Mouse (Mus musculus) C2C12 (cell line): ENCODE data around the gene Tdrkh. TPM values are rescaled to one million over a fixed set of nuclear protein-coding genes. Genes with fewer than 3 reads are reported as not detected.

ENCODE experiments used
- H3K27me3 ChIP-seq: one replicate; pipeline ENCODE4 v1.6.1; 2011; ENCODE audit not compliant: control insufficient read depth, insufficient read depth, insufficient read length
- H3K36me3 ChIP-seq: one replicate; pipeline ENCODE4 v1.6.1; 2011; ENCODE audit not compliant: control insufficient read depth, insufficient read depth
- H3K4me3 ChIP-seq: one replicate; pipeline ENCODE4 v1.5.1; 2011; ENCODE audit warnings: mild to moderate bottlenecking, control low read depth; ENCODE audit not compliant: poor library complexity, insufficient read depth, severe bottlenecking
- H3K79me2 ChIP-seq: one replicate; pipeline ENCODE4 v1.6.1; 2011; ENCODE audit not compliant: control insufficient read depth, insufficient read depth
- H3K79me3 ChIP-seq: one replicate; pipeline ENCODE4 v1.6.1; 2011; ENCODE audit warnings: low read depth, control low read depth
- H3ac ChIP-seq: one replicate; pipeline ENCODE3; 2011; ENCODE audit warnings: low read depth; ENCODE audit not compliant: control insufficient read depth, insufficient read length
- CEBPB ChIP-seq: IDR thresholded peaks from one replicate; pipeline ENCODE4 v1.6.1; 2011; ENCODE audit warnings: low read depth, mild to moderate bottlenecking, control low read depth, moderate library complexity
- CTCF ChIP-seq: IDR thresholded peaks from one replicate; pipeline ENCODE4 v1.5.1; 2011; ENCODE audit not compliant: control insufficient read depth, insufficient read depth, insufficient read length
- FOSL1 ChIP-seq: IDR thresholded peaks from one replicate; pipeline ENCODE4 v1.8.0; 2011; ENCODE audit warnings: mild to moderate bottlenecking, low read length; ENCODE audit not compliant: poor library complexity, insufficient read depth, severe bottlenecking
- MAX ChIP-seq: IDR thresholded peaks from one replicate; pipeline ENCODE4 v1.6.1; 2011; ENCODE audit warnings: mild to moderate bottlenecking, control low read depth
- MYOD1 ChIP-seq: IDR thresholded peaks from one replicate; pipeline ENCODE4 v1.6.1; 2011; ENCODE audit warnings: low read depth; ENCODE audit not compliant: control insufficient read depth, insufficient read length
- MYOG ChIP-seq: IDR thresholded peaks from one replicate; pipeline ENCODE4 v1.6.1; 2011; ENCODE audit not compliant: control insufficient read depth, insufficient read length; ENCODE audit errors: extremely low read depth
- USF1 ChIP-seq: IDR thresholded peaks from one replicate; pipeline ENCODE4 v1.6.1; 2011; ENCODE audit warnings: low read depth, mild to moderate bottlenecking, control low read depth, moderate library complexity
- polyA plus RNA-seq: library from polyadenylated mRNA; unstranded; fragments of >200 nt; fragmentation: generic; extraction: Trizol; gene quantifications from one replicate; pipeline ENCODE4 v1.2.1, GENCODE M21; 2012; ENCODE audit warnings: missing spikeins

Gene Tdrkh
- polyA plus RNA-seq, 1 experiment = 7.5 TPM

- H3K79me2 ChIP-seq = no peaks in the 10 kb centered on the region
- H3K4me3 ChIP-seq = no peak overlapping the region
- H3ac ChIP-seq = no peak overlapping the region
- H3K27me3 ChIP-seq = no peaks in the 10 kb centered on the region
- no peak for TF ChIP-seq MAX
- TF ChIP-seq CTCF = no peak
- no peak for TF ChIP-seq MYOD1
- no peak for TF ChIP-seq FOSL1
- H3K36me3 ChIP-seq = no peaks in the 10 kb centered on the region
- H3K79me3 ChIP-seq = no peaks in the 10 kb centered on the region
These were observed 17.9 kb downstream of the Tdrkh start for GRCm38 (mm10) chr3:94430980-94431379.

DNA sequence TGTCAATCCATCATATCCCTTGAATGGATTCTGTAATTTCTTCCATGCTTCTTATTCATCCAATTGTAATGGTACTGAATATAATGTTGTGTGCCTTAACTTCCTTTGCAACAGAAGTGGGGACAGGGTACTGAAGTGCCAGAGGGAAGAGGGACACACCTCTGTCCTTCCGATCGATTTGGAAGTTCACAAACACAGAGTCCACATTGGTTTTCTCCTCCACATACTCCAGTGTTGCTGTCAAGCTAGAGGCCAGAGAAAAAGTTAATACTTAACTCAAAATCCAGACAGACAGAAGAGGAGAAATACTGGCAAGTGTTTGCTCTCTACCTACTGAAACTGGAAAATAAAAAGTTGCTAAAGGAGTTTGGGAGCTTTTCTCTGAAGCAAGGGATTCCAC is 21.2 kb downstream of the Tdrkh start:
- H3K79me2 ChIP-seq = no peaks in the 10 kb centered on the region
- TF ChIP-seq FOSL1 = no peak
- no peak for TF ChIP-seq MYOD1
- TF ChIP-seq MAX = no peak
- no peak for TF ChIP-seq MYOG
- TF ChIP-seq CEBPB = no peak
- no peak for TF ChIP-seq CTCF
- TF ChIP-seq USF1 = no peak
- H3K4me3 ChIP-seq = no peak overlapping the region
- no peaks in the 10 kb centered on the region for H3K79me3 ChIP-seq
- H3ac ChIP-seq = no peak overlapping the region
- H3K27me3 ChIP-seq = no peaks in the 10 kb centered on the region
- H3K36me3 ChIP-seq = no peaks in the 10 kb centered on the region

GRCm38 (mm10) chr3:94436420-94436819 is 23.3 kb downstream of the Tdrkh start:
- TF ChIP-seq USF1 = no peak
- no peak for TF ChIP-seq CEBPB
- no peak for TF ChIP-seq MYOD1
- no peak for TF ChIP-seq MAX
- no peak for TF ChIP-seq FOSL1
- no peak for TF ChIP-seq MYOG
- TF ChIP-seq CTCF = no peak
- Histone ChIP-seq H3K4me3 (no peak overlapping the region), H3ac (no peak overlapping the region), H3K79me2 (no peaks in the 10 kb centered on the region), H3K27me3 (no peaks in the 10 kb centered on the region), H3K36me3 (no peaks in the 10 kb centered on the region), H3K79me3 (no peaks in the 10 kb centered on the region)

DNA sequence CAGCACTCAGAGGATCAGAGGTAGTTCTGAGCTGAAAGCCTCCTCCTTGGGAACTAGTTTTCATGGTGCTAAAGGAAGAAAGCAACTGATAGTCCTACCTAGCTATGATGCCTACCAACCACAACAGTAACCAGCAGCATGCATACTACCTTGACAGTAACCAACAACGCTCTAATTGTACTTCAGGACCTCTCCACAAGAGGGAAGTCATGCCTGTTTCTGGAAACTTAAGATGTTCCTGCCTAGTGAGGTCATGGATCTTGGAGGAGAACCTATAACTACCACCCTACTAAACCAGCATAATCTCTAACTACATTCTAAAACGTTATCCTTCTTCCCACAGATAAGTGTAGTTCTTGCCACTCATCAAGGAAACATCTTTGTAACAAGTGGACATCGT is 28.1 kb downstream of the Tdrkh start:
- no peak overlapping the region for H3K4me3 ChIP-seq
- H3K79me2 ChIP-seq = peaks cover 25% of the 10 kb centered on the region
- no peak overlapping the region for H3ac ChIP-seq
- no peaks in the 10 kb centered on the region for H3K27me3 ChIP-seq
- H3K79me3 ChIP-seq = peaks cover 15% of the 10 kb centered on the region
- peaks cover 14% of the 10 kb centered on the region for H3K36me3 ChIP-seq
- TF ChIP-seq FOSL1 (no peak), MYOD1 (no peak), USF1 (no peak), MYOG (no peak), CEBPB (no peak), MAX (no peak)

- Histone ChIP-seq H3K36me3 (peaks cover 33% of the 10 kb centered on the region), H3ac (peak within 1 kb of the TSS; percentile 83), H3K79me2 (peaks cover 25% of the 10 kb centered on the region), H3K27me3 (no peaks in the 10 kb centered on the region), H3K79me3 (peaks cover 15% of the 10 kb centered on the region), H3K4me3 (peak within 1 kb of the TSS; percentile 91)
- no peak for TF ChIP-seq FOSL1
- peak; percentile 74 for TF ChIP-seq MAX
- TF ChIP-seq CTCF = no peak
- no peak for TF ChIP-seq MYOD1
- TF ChIP-seq USF1 = no peak
These were observed 30.0 kb downstream of the Tdrkh start, which contains the start of gene Mrpl9 for GRCm38 (mm10) chr3:94442951-94443596. Gene Mrpl9 (plus strand): TSS chr3:94443318.

GRCm38 (mm10) chr3:94443597-94443964 is 30.5 kb downstream of the Tdrkh start, which contains the start of gene Oaz3:
Gene Oaz3 (minus strand): TSS chr3:94443915.
- Histone ChIP-seq H3K36me3 (peaks cover 38% of the 10 kb centered on the region), H3K27me3 (no peaks in the 10 kb centered on the region), H3ac (peak within 1 kb of the TSS; percentile 83), H3K4me3 (peak within 1 kb of the TSS; percentile 91), H3K79me2 (peaks cover 25% of the 10 kb centered on the region), H3K79me3 (peaks cover 15% of the 10 kb centered on the region)
- no peak for TF ChIP-seq MYOG
- no peak for TF ChIP-seq MYOD1
- TF ChIP-seq USF1 = no peak
